ENCODE assay signal across 27 mouse cellular contexts in genomic region chr4:88179296-88179695, GRCm38 (mm10).
DNase-seq lines count a peak whose midpoint lies in the region; ATAC-seq and TF ChIP-seq lines count a peak whose summit lies in the region.
"Had no signal": no experiment of that assay in that cellular context is flagged by ENCODE, and none has a peak within 500 bp of the region (broad histone marks: within the 10 kb centered on the region; RNA-seq: fewer than 3 reads in every experiment).

No protein-coding gene starts in this region.

- H3K27ac ChIP-seq in forebrain, postnatal 0 days (ENCODE audit: low read depth, low read length), result no peak overlapping the region
- H3K27ac ChIP-seq: embryonic facial prominence, embryonic 12.5 days; embryonic facial prominence, embryonic 15.5 days; heart, embryonic 15.5 days; hindbrain, embryonic 10.5 days; hindbrain, embryonic 13.5 days had no signal

- 93% methylated on average over 2 of the region's 2 CpGs for WGBS in forebrain, postnatal 0 days

- DNase-seq in 3134 (ENCODE audit: extremely low read depth, insufficient read length, low spot score), result peak; percentile 23
- peak; percentile 18 for DNase-seq in CD4-positive helper T cell, adult 2 months (ENCODE audit: low read depth, low spot score)
- DNase-seq in NIH3T3 (ENCODE audit: low read depth), result peak; percentile 31
- DNase-seq in forebrain, postnatal 0 days, result no peak
- DNase-seq in left cerebral cortex, adult 18-20 months (ENCODE audit: low spot score in 2 of 2), result no peak
- DNase-seq in lung, postnatal 36 days, result no peak
- DNase-seq: adrenal gland, postnatal 10 days; adrenal gland, postnatal 36 days; cerebellum, adult 18-20 months; cerebellum, adult 9-11 months; cerebellum, postnatal 25 days; gastrocnemius, postnatal 25 days; heart, adult 18-20 months; heart, postnatal 10 days; heart, postnatal 36 days had no signal

- no peak overlapping the region for H3K4me2 ChIP-seq in forebrain, postnatal 0 days (ENCODE audit: low read depth)
- H3K4me2 ChIP-seq: embryonic facial prominence, embryonic 12.5 days; embryonic facial prominence, embryonic 15.5 days; heart, embryonic 12.5 days; heart, embryonic 15.5 days; hindbrain, embryonic 13.5 days had no signal

- H3K4me3 ChIP-seq in forebrain, postnatal 0 days (ENCODE audit: low read depth, low read length), result no peak overlapping the region
- H3K4me3 ChIP-seq: embryonic facial prominence, embryonic 12.5 days; embryonic facial prominence, embryonic 15.5 days; heart, embryonic 12.5 days; heart, embryonic 15.5 days; hindbrain, embryonic 10.5 days; hindbrain, embryonic 13.5 days had no signal

- ATAC-seq in megakaryocyte, adult 5-6 weeks (ENCODE audit: poor library complexity, severe bottlenecking), result peak; percentile 40
- ATAC-seq in forebrain, postnatal 0 days, result no peak
- ATAC-seq: CD4-positive, CD25-positive, alpha-beta regulatory T cell, adult 4 months; forebrain, embryonic 14.5 days; hindbrain, embryonic 16.5 days; inflammation-experienced regulatory T-cells, adult 6 months; intestine, embryonic 16.5 days had no signal

- H3K4me1 ChIP-seq in forebrain, postnatal 0 days (ENCODE audit: insufficient read depth), result peaks cover 8% of the 10 kb centered on the region; the same call in 1 of the 2 replicates
- H3K4me1 ChIP-seq: embryonic facial prominence, embryonic 12.5 days; heart, embryonic 12.5 days; heart, embryonic 15.5 days; hindbrain, embryonic 10.5 days had no signal

- H3K9me3 ChIP-seq in forebrain, postnatal 0 days (ENCODE audit: low read length), result no peaks in the 10 kb centered on the region
- H3K9me3 ChIP-seq: embryonic facial prominence, embryonic 12.5 days; embryonic facial prominence, embryonic 15.5 days; heart, embryonic 12.5 days; heart, embryonic 15.5 days; hindbrain, embryonic 10.5 days; hindbrain, embryonic 13.5 days had no signal

- no peaks in the 10 kb centered on the region for H3K27me3 ChIP-seq in forebrain, postnatal 0 days (ENCODE audit: insufficient read depth, low read length)
- H3K27me3 ChIP-seq: embryonic facial prominence, embryonic 12.5 days; embryonic facial prominence, embryonic 15.5 days; heart, embryonic 12.5 days; heart, embryonic 15.5 days; hindbrain, embryonic 13.5 days had no signal

- no peak for TF ChIP-seq CTCF in forebrain, postnatal 0 days (IDR thresholded peaks at IDR 0.05; ENCODE audit: low read depth)

- no peak overlapping the region for H3K9ac ChIP-seq in forebrain, postnatal 0 days
- H3K9ac ChIP-seq: embryonic facial prominence, embryonic 12.5 days; embryonic facial prominence, embryonic 15.5 days; heart, embryonic 12.5 days; heart, embryonic 15.5 days; hindbrain, embryonic 13.5 days had no signal

- no peaks in the 10 kb centered on the region for H3K36me3 ChIP-seq in forebrain, postnatal 0 days (ENCODE audit: insufficient read depth)
- H3K36me3 ChIP-seq: embryonic facial prominence, embryonic 15.5 days; heart, embryonic 15.5 days; hindbrain, embryonic 13.5 days had no signal

Comparison
In these comparisons a context has a peak if more than half of its experiments do, and no peak if none do; other contexts are left out.
1. DNase-seq: peak in 3134 (single experiment), CD4-positive helper T cell, adult 2 months (single experiment) and NIH3T3 (single experiment); none in forebrain, postnatal 0 days (single experiment), left cerebral cortex, adult 18-20 months (0 of 2) and lung, postnatal 36 days (single experiment).